Mouse (Mus musculus) testis, postnatal 10 days (tissue): Measurements from ENCODE around the gene Atf7.

ENCODE experiments used
- DNase-seq: peaks from one replicate; pipeline ENCODE4 v3.0.0; 2021; ENCODE audit warnings: low spot score

Gene Atf7

DNA sequence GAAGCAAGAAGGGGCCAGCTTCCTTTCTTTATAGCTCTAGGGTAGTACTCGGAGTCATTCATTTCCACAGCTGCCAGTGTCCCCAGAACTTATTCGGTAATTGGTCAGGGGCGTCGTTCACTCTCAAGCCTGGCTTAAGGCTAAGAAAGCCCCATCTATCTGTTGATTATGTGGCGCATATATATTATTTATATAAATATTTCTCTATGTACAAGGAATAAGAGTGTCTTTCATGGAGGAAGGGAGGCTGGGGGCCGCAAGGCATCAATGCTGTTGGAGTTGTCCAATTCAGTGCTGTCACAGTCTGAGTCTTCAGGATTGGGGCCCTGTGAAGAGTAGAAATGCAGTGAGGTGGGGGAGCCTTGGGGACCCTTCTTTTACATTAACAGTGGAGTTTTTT, 125.4 kb downstream of the Atf7 start:
- DNase-seq = peak; percentile 31

DNA sequence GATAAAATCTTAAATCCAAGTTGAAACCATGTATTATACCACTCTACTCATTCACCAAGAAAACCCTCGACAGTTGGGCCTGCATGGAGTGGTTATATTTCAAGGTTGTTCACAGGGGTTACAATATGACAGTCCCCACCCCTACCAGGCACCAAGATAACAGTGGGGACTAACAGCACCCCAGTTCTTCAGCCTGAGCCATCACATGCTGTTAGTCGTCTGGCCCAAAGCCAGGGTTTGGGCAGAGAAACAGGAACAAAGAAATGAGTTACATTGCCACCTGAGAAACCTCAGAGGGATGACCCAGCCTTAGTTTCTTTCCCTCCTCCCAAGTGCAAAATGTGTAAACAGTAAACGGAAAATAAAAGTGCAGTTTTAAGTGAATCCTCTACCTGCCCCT, 125.9 kb downstream of the Atf7 start:
- peak; percentile 42 for DNase-seq

DNA sequence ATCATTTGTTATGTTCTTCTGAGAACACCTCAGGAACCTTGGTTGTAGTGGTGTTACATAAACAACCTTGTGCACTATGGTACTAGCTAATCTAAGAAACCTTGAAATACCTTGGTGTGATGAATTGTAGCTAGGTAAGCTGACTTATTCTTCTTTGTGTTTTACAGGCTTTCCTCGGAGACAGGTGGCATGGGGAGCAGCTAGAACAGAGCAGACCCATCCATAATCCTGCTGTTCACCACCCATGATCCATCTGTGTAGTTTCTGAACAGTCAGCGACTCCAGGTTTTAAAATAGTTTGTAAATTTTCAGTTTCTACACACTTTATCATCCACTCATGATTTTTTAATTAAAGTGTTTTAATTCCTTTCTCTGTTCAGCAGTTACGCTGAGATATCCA, 126.9 kb downstream of the Atf7 start:
- no peak for DNase-seq

DNA sequence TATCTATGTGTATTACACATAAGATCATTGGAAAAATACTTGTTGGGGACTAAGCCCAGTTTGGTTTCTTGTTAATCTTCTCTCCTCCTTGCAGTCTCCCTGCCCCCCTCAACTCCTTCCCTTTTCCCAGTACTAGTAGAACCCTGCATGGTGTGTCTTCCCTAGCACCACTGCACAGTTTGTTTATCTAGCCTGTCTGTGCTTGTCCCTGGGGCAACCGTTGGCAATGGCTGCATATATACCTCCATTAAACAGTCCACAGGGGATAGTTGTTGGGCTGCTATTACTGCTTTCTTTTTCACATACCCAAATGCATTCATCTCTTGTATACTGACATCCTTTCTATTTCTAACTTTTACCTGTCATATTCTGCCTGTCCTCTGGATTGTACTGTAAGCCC, 137.6 kb downstream of the Atf7 start:
- no peak for DNase-seq

DNA sequence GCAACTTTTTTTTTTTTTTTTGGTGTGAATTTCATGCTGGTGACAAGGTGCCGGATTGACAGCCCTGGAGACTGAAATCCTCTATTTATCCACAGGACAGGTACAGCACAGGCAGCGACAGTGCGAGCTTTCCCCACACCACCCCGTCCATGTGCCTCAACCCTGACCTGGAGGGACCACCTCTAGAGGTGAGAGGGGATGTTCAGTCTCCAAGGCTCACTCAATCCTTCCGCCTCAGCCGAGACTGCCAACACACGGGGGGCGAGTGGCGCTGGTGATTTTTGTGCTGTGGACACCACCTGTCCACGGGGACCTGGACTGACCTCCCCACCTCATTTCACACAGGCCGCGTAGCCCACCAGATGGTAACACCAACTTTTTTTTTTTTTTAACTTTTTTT, 139.4 kb downstream of the Atf7 start:
- no peak for DNase-seq

DNA sequence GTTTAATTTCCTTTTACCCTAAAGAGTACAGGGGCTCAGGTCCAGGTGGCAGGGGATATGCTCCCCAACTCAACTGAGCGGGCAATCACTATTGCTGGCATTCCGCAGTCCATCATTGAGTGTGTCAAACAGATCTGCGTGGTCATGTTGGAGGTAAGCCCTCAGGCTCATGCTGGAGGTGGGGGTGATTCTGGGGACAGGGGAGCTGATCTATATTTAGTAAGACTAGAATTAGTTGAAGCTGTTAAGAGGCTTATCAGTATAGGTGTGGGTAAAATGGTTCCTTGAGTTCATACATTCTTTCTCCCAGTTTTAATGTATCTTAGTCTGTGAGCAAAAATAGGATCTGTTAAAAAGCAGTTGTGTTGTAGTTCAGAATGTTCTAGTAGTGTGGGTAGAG, 142.1 kb downstream of the Atf7 start:
- DNase-seq = no peak
